Mouse (Mus musculus): Measurements from ENCODE around the gene Uqcc1. TPM values are rescaled to one million over a fixed set of nuclear protein-coding genes. Genes with fewer than 3 reads are reported as not detected.
A peak's percentile ranks its signal among the peaks of the same experiment; 100 is the strongest.

The Uqcc1 gene
- polyA plus RNA-seq, 1 experiment from 2014 or later = 72.7 TPM

GRCm38 (mm10) chr2:155895046-155895735 is 34.9 kb downstream of the Uqcc1 start:
- no peak for DNase-seq (ENCODE audit: low spot score)
- Histone ChIP-seq H3K27me3 (ENCODE audit: control insufficient read depth, insufficient read depth, low read length) (no peaks in the 10 kb centered on the region), H3K4me3 (replicated peaks; ENCODE audit: low read length) (no peak overlapping the region), H3K27ac (no peak overlapping the region), H3K4me1 (replicated peaks; ENCODE audit: control insufficient read depth, insufficient read depth, low read length) (no peaks in the 10 kb centered on the region), H3K36me3 (replicated peaks; ENCODE audit: control insufficient read depth, insufficient read depth) (peaks cover 46% of the 10 kb centered on the region), H3K9ac (no peak overlapping the region), H3K9me3 (ENCODE audit: control insufficient read depth, low read length) (no peaks in the 10 kb centered on the region), H3K4me2 (replicated peaks) (no peak overlapping the region)
- ATAC-seq (ENCODE audit: low FRiP score) = no peak
- 92% methylated on average over 16 of the region's 16 CpGs for WGBS

- DNase-seq (ENCODE audit: low spot score) (no peak), ATAC-seq (ENCODE audit: low FRiP score) (no peak)
- no peak overlapping the region for H3K27ac ChIP-seq
- no peak overlapping the region for H3K4me3 ChIP-seq (replicated peaks; ENCODE audit: low read length)
- H3K36me3 ChIP-seq (replicated peaks; ENCODE audit: control insufficient read depth, insufficient read depth) = peaks cover 42% of the 10 kb centered on the region
- H3K27me3 ChIP-seq (ENCODE audit: control insufficient read depth, insufficient read depth, low read length) = no peaks in the 10 kb centered on the region
- no peak overlapping the region for H3K4me2 ChIP-seq (replicated peaks)
- 88% methylated on average over 13 of the region's 13 CpGs for WGBS
- H3K9ac ChIP-seq = no peak overlapping the region
- no peaks in the 10 kb centered on the region for H3K9me3 ChIP-seq (ENCODE audit: control insufficient read depth, low read length)
- H3K4me1 ChIP-seq (replicated peaks; ENCODE audit: control insufficient read depth, insufficient read depth, low read length) = no peaks in the 10 kb centered on the region
Observed at GRCm38 (mm10) chr2:155894307-155895045, 35.6 kb downstream of the Uqcc1 start.

- Histone ChIP-seq H3K27ac (no peak overlapping the region), H3K4me1 (replicated peaks; ENCODE audit: control insufficient read depth, insufficient read depth, low read length) (no peaks in the 10 kb centered on the region), H3K9ac (no peak overlapping the region), H3K9me3 (ENCODE audit: control insufficient read depth, low read length) (no peaks in the 10 kb centered on the region), H3K4me3 (replicated peaks; ENCODE audit: low read length) (no peak overlapping the region), H3K4me2 (replicated peaks) (no peak overlapping the region), H3K27me3 (ENCODE audit: control insufficient read depth, insufficient read depth, low read length) (no peaks in the 10 kb centered on the region), H3K36me3 (replicated peaks; ENCODE audit: control insufficient read depth, insufficient read depth) (peaks cover 34% of the 10 kb centered on the region)
- ATAC-seq (ENCODE audit: low FRiP score) (no peak), DNase-seq (ENCODE audit: low spot score) (no peak)
- 96% methylated on average over 12 of the region's 12 CpGs for WGBS
Observed at GRCm38 (mm10) chr2:155886776-155887175, 43.3 kb downstream of the Uqcc1 start.

GRCm38 (mm10) chr2:155885271-155885697 is 44.8 kb downstream of the Uqcc1 start:
- 77% methylated on average over 10 of the region's 10 CpGs for WGBS
- Histone ChIP-seq H3K27ac (no peak overlapping the region), H3K4me1 (replicated peaks; ENCODE audit: control insufficient read depth, insufficient read depth, low read length) (no peaks in the 10 kb centered on the region), H3K36me3 (replicated peaks; ENCODE audit: control insufficient read depth, insufficient read depth) (peaks cover 27% of the 10 kb centered on the region), H3K9ac (no peak overlapping the region), H3K4me3 (replicated peaks; ENCODE audit: low read length) (no peak overlapping the region), H3K9me3 (ENCODE audit: control insufficient read depth, low read length) (no peaks in the 10 kb centered on the region), H3K4me2 (replicated peaks) (no peak overlapping the region), H3K27me3 (ENCODE audit: control insufficient read depth, insufficient read depth, low read length) (no peaks in the 10 kb centered on the region)
- DNase-seq (ENCODE audit: low spot score) (no peak), ATAC-seq (ENCODE audit: low FRiP score) (no peak)

GRCm38 (mm10) chr2:155882087-155882486 is 48.0 kb downstream of the Uqcc1 start:
- WGBS = 94% methylated on average over 3 of the region's 3 CpGs
- no peak for ATAC-seq (ENCODE audit: low FRiP score)
- no peaks in the 10 kb centered on the region for H3K27me3 ChIP-seq (ENCODE audit: control insufficient read depth, insufficient read depth, low read length)

GRCm38 (mm10) chr2:155878964-155879876 is 50.9 kb downstream of the Uqcc1 start:
- Histone ChIP-seq H3K36me3 (replicated peaks; ENCODE audit: control insufficient read depth, insufficient read depth) (peaks cover 34% of the 10 kb centered on the region), H3K9me3 (ENCODE audit: control insufficient read depth, low read length) (no peaks in the 10 kb centered on the region), H3K4me3 (replicated peaks; ENCODE audit: low read length) (no peak overlapping the region), H3K27me3 (ENCODE audit: control insufficient read depth, insufficient read depth, low read length) (no peaks in the 10 kb centered on the region), H3K4me2 (replicated peaks) (no peak overlapping the region), H3K27ac (no peak overlapping the region), H3K9ac (no peak overlapping the region), H3K4me1 (replicated peaks; ENCODE audit: control insufficient read depth, insufficient read depth, low read length) (no peaks in the 10 kb centered on the region)
- ATAC-seq (ENCODE audit: low FRiP score) (no peak), DNase-seq (ENCODE audit: low spot score) (no peak)
- WGBS = 92% methylated on average over 21 of the region's 21 CpGs

More at GRCm38 (mm10) chr2:155882087-155882486, 48.0 kb downstream of the Uqcc1 start:
- H3K4me1 ChIP-seq (replicated peaks; ENCODE audit: control insufficient read depth, insufficient read depth, low read length) = no peaks in the 10 kb centered on the region
- H3K9ac ChIP-seq = no peak overlapping the region
- no peak overlapping the region for H3K4me3 ChIP-seq (replicated peaks; ENCODE audit: low read length)
- H3K9me3 ChIP-seq (ENCODE audit: control insufficient read depth, low read length) = no peaks in the 10 kb centered on the region
- no peak overlapping the region for H3K4me2 ChIP-seq (replicated peaks)
- no peak overlapping the region for H3K27ac ChIP-seq
- no peak for DNase-seq (ENCODE audit: low spot score)
- peaks cover 38% of the 10 kb centered on the region for H3K36me3 ChIP-seq (replicated peaks; ENCODE audit: control insufficient read depth, insufficient read depth)

- ATAC-seq (ENCODE audit: low FRiP score) = no peak
- Histone ChIP-seq H3K9ac (no peak overlapping the region), H3K36me3 (replicated peaks; ENCODE audit: control insufficient read depth, insufficient read depth) (peaks cover 24% of the 10 kb centered on the region; the same call in 1 of the 2 replicates), H3K4me3 (replicated peaks; ENCODE audit: low read length) (no peak overlapping the region), H3K27ac (peak overlapping the region; percentile 67; the same call in 1 of the 2 replicates), H3K4me1 (replicated peaks; ENCODE audit: control insufficient read depth, insufficient read depth, low read length) (peaks cover 19% of the 10 kb centered on the region), H3K9me3 (ENCODE audit: control insufficient read depth, low read length) (no peaks in the 10 kb centered on the region), H3K27me3 (ENCODE audit: control insufficient read depth, insufficient read depth, low read length) (no peaks in the 10 kb centered on the region), H3K4me2 (replicated peaks) (no peak overlapping the region)
- no peak for DNase-seq (ENCODE audit: low spot score)
- 81% methylated on average over 6 of the region's 6 CpGs for WGBS
Observed at GRCm38 (mm10) chr2:155873636-155874035, 56.5 kb downstream of the Uqcc1 start.

- peaks cover 28% of the 10 kb centered on the region; the same call in 1 of the 2 replicates for H3K36me3 ChIP-seq (replicated peaks; ENCODE audit: control insufficient read depth, insufficient read depth)
- H3K9me3 ChIP-seq (ENCODE audit: control insufficient read depth, low read length) = no peaks in the 10 kb centered on the region
- DNase-seq (ENCODE audit: low spot score) = no peak
- no peak overlapping the region for H3K9ac ChIP-seq
- 53% methylated on average over 10 of the region's 10 CpGs for WGBS
- ATAC-seq (ENCODE audit: low FRiP score) = no peak
- H3K27ac ChIP-seq = peak overlapping the region; percentile 67
- no peak overlapping the region for H3K4me3 ChIP-seq (replicated peaks; ENCODE audit: low read length)
- no peaks in the 10 kb centered on the region for H3K27me3 ChIP-seq (ENCODE audit: control insufficient read depth, insufficient read depth, low read length)
- H3K4me1 ChIP-seq (replicated peaks; ENCODE audit: control insufficient read depth, insufficient read depth, low read length) = peaks cover 19% of the 10 kb centered on the region
- H3K4me2 ChIP-seq (replicated peaks) = no peak overlapping the region
Observed at GRCm38 (mm10) chr2:155872930-155873507, 57.1 kb downstream of the Uqcc1 start.

Data from hindbrain, embryonic 14.5 days (tissue).